Mouse (Mus musculus) heart, embryonic 11.5 days (tissue): ENCODE data around the gene Cfd. TPM values are rescaled to one million over a fixed set of nuclear protein-coding genes. Genes with fewer than 3 reads are reported as not detected.

Experiments
- ATAC-seq: fragments of 200-750 bp; cut with Nextera tagmentation; replicated peaks from 2 replicates; pipeline ENCODE4 v1.8.0; 2017; ENCODE audit warnings: moderate library complexity; ENCODE audit not compliant: insufficient number of reproducible peaks, low FRiP score, low TSS enrichment
- H3K27ac ChIP-seq: fragments of 300-500 bp; sonication (generic); 2 replicates; pipeline ENCODE4 v1.5.1; 2014; ENCODE audit warnings: mild to moderate bottlenecking, low read depth, low read length
- H3K27me3 ChIP-seq: fragments of 300-500 bp; sonication (generic); 2 replicates; pipeline ENCODE4 v1.6.1; 2014; ENCODE audit warnings: mild to moderate bottlenecking, low read length, mixed read lengths; ENCODE audit not compliant: control insufficient read depth, insufficient read depth
- H3K36me3 ChIP-seq: fragments of 300-500 bp; sonication (generic); 2 replicates; pipeline ENCODE4 v1.6.1; 2014; ENCODE audit warnings: mild to moderate bottlenecking, low read length, moderate library complexity, mixed read lengths; ENCODE audit not compliant: control insufficient read depth, insufficient read depth
- H3K4me1 ChIP-seq: fragments of 300-500 bp; sonication (generic); 2 replicates; pipeline ENCODE4 v1.6.1; 2014; ENCODE audit warnings: low read length; ENCODE audit not compliant: control insufficient read depth, insufficient read depth
- H3K4me2 ChIP-seq: fragments of 300-500 bp; sonication (generic); 2 replicates; pipeline ENCODE4 v1.6.1; 2014; ENCODE audit warnings: mild to moderate bottlenecking, moderate library complexity
- H3K4me3 ChIP-seq: fragments of 300-500 bp; sonication (generic); 2 replicates; pipeline ENCODE4 v1.5.1; 2014; ENCODE audit warnings: low read depth, low read length
- H3K9ac ChIP-seq: fragments of 300-500 bp; sonication (generic); 2 replicates; pipeline ENCODE4 v1.6.1; 2014; ENCODE audit warnings: mild to moderate bottlenecking, low read depth, low read length, moderate library complexity
- H3K9me3 ChIP-seq: fragments of 300-500 bp; sonication (generic); replicated peaks from 2 replicates; pipeline ENCODE4 v1.6.1; 2016; ENCODE audit warnings: low read length; ENCODE audit not compliant: control insufficient read depth
- WGBS: fragments of 180-500 bp; shearing (Covaris S2); extraction: QIAGEN DNeasy Blood & Tissue Kit; methylation state at CpG from one replicate; pipeline ENCODE4 v1.1.7; 2014; ENCODE audit not compliant: insufficient replicate concordance; 5-methylcytosine and 5-hydroxymethylcytosine counted together
- polyA plus RNA-seq: library from polyadenylated mRNA; unstranded; fragments of >200 nt; fragmentation: Nextera tagmentation; extraction: Ambion mirVana; gene quantifications from 2 replicates; pipeline ENCODE4 v1.2.1, GENCODE M21; 2014

Gene Cfd
- polyA plus RNA-seq, 1 experiment from 2014 or later, result not detected

DNA sequence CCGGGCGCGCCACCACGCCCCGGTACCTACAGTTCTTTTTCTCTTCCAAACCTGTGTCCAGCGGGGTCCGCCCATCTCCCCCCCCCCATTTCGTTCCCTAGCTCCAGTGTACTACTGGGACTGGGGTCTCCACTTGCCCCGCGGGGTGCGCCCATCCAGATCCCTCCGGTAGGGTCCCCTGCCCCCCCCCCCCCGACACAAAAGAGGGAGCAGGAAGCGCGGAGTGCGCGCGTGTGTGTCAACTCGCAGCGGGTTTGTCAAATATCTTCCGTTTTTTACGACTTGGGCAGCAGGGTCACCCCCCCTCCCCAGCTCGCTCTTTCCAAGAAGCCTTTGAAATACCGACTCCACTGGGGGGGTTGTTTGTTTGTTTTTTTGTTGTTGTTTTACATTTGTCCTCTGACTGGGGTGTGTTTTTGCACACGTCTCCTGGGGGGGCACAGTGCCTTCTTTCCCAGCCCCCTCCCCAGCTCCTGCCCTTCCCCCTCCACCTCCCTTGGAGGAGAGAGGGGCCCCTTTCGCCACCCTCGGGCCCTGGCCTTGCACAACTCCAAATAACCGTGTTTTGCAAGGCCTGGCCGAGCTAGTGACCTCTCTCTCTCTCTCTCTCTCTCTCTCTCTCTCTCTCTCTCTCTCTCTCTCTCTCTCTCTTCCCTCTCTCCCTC is 37.5 kb downstream of the Cfd start:
- Histone ChIP-seq H3K4me3 (peak overlapping the region; percentile 98), H3K27ac (peak overlapping the region; percentile 98), H3K27me3 (peaks cover 6% of the 10 kb centered on the region), H3K36me3 (peaks cover 10% of the 10 kb centered on the region; the same call in 1 of the 2 replicates), H3K4me1 (peaks cover 43% of the 10 kb centered on the region), H3K9me3 (no peaks in the 10 kb centered on the region), H3K9ac (peak overlapping the region; percentile 96), H3K4me2 (peak overlapping the region; percentile 90)
- no peak for ATAC-seq
- WGBS, result 0% methylated on average over 29 of the region's 29 CpGs

- no peak for ATAC-seq
- H3K4me3 ChIP-seq, result peak overlapping the region; percentile 98
- 17% methylated on average over 9 of the region's 9 CpGs for WGBS
- peak overlapping the region; percentile 64; the same call in 1 of the 2 replicates for H3K9ac ChIP-seq
- peaks cover 16% of the 10 kb centered on the region for H3K36me3 ChIP-seq
- H3K27ac ChIP-seq, result peak overlapping the region; percentile 98
- H3K27me3 ChIP-seq, result no peaks in the 10 kb centered on the region
- H3K9me3 ChIP-seq, result no peaks in the 10 kb centered on the region
- H3K4me2 ChIP-seq, result peak overlapping the region; percentile 90
- peaks cover 52% of the 10 kb centered on the region for H3K4me1 ChIP-seq
These were observed 38.5 kb downstream of the Cfd start for GRCm38 (mm10) chr10:79928907-79929701.

- H3K36me3 ChIP-seq, result peaks cover 16% of the 10 kb centered on the region
- no peak overlapping the region for H3K4me3 ChIP-seq
- H3K9me3 ChIP-seq, result no peaks in the 10 kb centered on the region
- H3K9ac ChIP-seq, result 0 out of 2 replicates have a peak overlapping the region, but pooled peaks have one; percentile 64
- peaks cover 60% of the 10 kb centered on the region for H3K4me1 ChIP-seq
- no peak for ATAC-seq
- H3K27ac ChIP-seq, result no peak overlapping the region
- H3K4me2 ChIP-seq, result peak overlapping the region; percentile 90
- WGBS, result 90% methylated on average over 18 of the region's 18 CpGs
- H3K27me3 ChIP-seq, result no peaks in the 10 kb centered on the region
These were observed 39.5 kb downstream of the Cfd start for GRCm38 (mm10) chr10:79929967-79930825.

- H3K4me1 ChIP-seq, result peaks cover 58% of the 10 kb centered on the region
- no peak for ATAC-seq
- no peaks in the 10 kb centered on the region for H3K9me3 ChIP-seq
- peaks cover 16% of the 10 kb centered on the region for H3K36me3 ChIP-seq
- no peaks in the 10 kb centered on the region for H3K27me3 ChIP-seq
- H3K4me3 ChIP-seq, result no peak overlapping the region
- H3K27ac ChIP-seq, result no peak overlapping the region
- H3K9ac ChIP-seq, result no peak overlapping the region
- no peak overlapping the region for H3K4me2 ChIP-seq
- WGBS, result 89% methylated on average over 16 of the region's 16 CpGs
These were observed 40.2 kb downstream of the Cfd start for GRCm38 (mm10) chr10:79930826-79931186.

DNA sequence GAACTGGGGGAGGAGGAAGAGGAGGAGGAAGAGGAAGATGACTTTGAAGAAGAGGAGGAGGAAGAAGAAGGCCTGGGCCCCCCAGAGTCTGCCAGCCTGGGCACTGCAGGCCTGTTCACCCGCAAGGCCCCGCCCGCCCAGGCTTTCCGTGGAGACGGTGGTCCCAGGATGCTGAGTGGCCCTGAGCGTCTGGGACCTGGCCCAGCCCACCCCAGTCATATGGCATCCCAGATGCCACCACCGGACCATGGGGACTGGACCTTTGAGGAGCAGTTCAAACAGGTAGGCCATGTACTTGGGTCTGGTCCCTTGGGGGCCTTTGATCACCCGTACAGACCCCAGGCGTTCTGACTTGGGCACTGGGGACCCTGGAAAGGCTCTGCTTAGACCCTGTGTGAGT is 41.1 kb downstream of the Cfd start:
- WGBS, result 80% methylated on average over 9 of the region's 9 CpGs
- Histone ChIP-seq H3K4me3 (no peak overlapping the region), H3K4me2 (no peak overlapping the region), H3K9ac (peak overlapping the region; percentile 52; the same call in 1 of the 2 replicates), H3K4me1 (peaks cover 62% of the 10 kb centered on the region), H3K9me3 (no peaks in the 10 kb centered on the region), H3K36me3 (peaks cover 16% of the 10 kb centered on the region), H3K27me3 (no peaks in the 10 kb centered on the region), H3K27ac (no peak overlapping the region)
- ATAC-seq, result no peak

DNA sequence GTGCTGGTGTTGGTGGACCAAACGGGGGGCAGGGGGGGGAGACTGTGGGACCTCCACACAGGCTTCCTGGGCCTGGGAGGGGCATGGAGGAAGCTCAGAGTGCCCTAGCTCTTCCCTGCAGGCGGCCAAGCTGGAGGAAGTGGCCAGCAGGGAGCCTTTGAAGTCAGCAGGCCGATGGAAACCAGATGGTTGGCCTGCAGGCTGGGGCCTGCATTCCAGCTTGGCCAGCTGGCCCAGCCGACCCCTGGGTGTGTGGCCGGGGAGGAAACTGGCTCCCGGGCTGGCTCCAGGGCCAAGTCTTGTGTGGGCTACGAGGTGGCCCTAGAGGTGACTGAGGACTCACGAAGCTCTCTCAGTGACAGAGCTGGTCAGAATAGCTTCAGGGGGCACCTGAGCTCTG is 42.1 kb downstream of the Cfd start:
- peak overlapping the region; percentile 35 for H3K4me2 ChIP-seq
- WGBS, result 12% methylated on average over 8 of the region's 8 CpGs
- H3K4me1 ChIP-seq, result peaks cover 71% of the 10 kb centered on the region
- H3K27ac ChIP-seq, result peak overlapping the region; percentile 71
- H3K27me3 ChIP-seq, result no peaks in the 10 kb centered on the region
- peaks cover 19% of the 10 kb centered on the region for H3K36me3 ChIP-seq
- H3K9me3 ChIP-seq, result no peaks in the 10 kb centered on the region
- H3K9ac ChIP-seq, result peak overlapping the region; percentile 52; the same call in 1 of the 2 replicates
- 0 out of 2 replicates have a peak overlapping the region, but pooled peaks have one; percentile 15 for H3K4me3 ChIP-seq
- no peak for ATAC-seq

DNA sequence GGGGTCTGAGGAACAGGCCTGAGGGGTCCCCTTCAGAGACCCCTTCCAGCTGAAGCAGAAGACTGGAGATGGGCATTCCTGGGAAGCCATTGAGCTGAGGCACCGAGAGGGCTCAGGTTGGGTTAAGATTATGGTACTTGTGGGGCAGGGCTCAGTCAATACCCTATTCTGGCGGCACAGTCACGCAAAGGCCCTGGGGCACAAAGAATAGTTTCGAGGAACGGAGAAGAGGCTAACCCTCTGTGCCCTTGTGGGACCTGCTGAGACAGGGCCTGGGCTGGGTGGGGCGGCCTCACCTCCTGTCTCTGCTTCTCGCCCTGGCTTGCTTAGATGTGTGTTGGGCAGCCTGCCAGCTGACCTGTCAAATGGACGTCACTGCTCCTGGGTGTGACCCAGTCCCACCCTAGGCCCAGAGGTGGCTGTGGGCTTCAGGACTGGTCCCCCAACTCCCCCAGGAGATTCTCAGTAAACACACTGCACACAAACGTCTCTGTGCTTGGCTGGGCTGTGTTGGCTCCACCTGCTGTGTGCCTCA is 42.6 kb downstream of the Cfd start:
- ATAC-seq, result no peak
- Histone ChIP-seq H3K4me3 (peak overlapping the region; percentile 5; the same call in 1 of the 2 replicates), H3K36me3 (peaks cover 23% of the 10 kb centered on the region), H3K4me1 (peaks cover 75% of the 10 kb centered on the region), H3K27ac (peak overlapping the region; percentile 71), H3K9ac (peak overlapping the region; percentile 52; the same call in 1 of the 2 replicates), H3K4me2 (peak overlapping the region; percentile 35), H3K27me3 (no peaks in the 10 kb centered on the region), H3K9me3 (no peaks in the 10 kb centered on the region)
- WGBS, result 61% methylated on average over 9 of the region's 9 CpGs

DNA sequence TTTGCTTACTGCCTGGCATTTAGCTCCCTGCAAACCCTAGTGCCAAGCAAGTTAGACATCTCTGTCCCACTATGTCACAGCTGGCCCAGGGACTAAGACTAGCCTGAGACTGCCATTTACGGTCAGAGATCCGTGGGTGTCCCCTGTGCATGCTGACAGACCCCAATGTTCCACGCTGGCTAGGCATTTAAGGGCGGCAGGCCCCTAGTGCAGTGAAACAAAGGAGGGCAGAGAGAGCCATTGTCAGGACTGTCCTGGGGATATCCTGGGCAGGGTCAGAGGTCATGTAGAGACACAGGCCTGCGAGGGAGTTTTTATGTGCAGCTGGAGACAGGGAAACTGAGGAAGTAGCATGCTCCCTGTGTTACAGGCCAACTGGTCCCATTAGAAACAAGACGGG is 43.2 kb downstream of the Cfd start:
- Histone ChIP-seq H3K4me3 (no peak overlapping the region), H3K4me1 (peaks cover 77% of the 10 kb centered on the region), H3K27ac (peak overlapping the region; percentile 41; the same call in 1 of the 2 replicates), H3K27me3 (no peaks in the 10 kb centered on the region), H3K9ac (no peak overlapping the region), H3K4me2 (no peak overlapping the region), H3K9me3 (no peaks in the 10 kb centered on the region), H3K36me3 (peaks cover 23% of the 10 kb centered on the region)
- no peak for ATAC-seq
- 83% methylated on average over 6 of the region's 6 CpGs for WGBS
